Mouse (Mus musculus): ENCODE results near the gene Ccdc83. TPM values are rescaled to one million over a fixed set of nuclear protein-coding genes. Genes with fewer than 3 reads are reported as not detected.
"Not testable (repeated sequence)": the region's sequence is repeated elsewhere in the genome, so short reads cannot be mapped to it uniquely, and the experiment has no call there.

The Ccdc83 gene
- polyA plus RNA-seq, 1 experiment, result not detected

DNA sequence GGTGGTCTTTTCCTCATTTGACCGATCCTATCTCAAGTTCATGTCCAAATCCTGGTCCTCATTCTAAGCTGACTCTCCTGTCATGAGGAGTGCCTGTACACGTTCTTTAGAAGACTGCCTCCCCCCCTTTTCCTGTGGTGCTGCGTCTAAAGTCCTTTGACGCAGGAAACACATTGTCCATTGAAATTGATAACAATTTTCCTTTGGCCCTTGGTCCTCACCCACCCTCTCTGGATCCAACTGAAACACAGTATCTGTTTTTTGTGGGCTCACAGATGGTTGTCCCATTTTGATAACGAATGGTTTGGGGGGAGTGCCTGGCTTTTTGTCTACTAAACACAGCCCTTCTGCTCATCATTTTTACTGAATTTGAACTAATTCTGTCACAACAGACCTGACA, 21.9 kb downstream of the Ccdc83 start:
- no peak overlapping the region for H3K9ac ChIP-seq (ENCODE audit: low read depth, poor library complexity, severe bottlenecking)
- H3K4me3 ChIP-seq (ENCODE audit: low read depth, low read length), result no peak overlapping the region
- no peak overlapping the region for H3K27ac ChIP-seq (ENCODE audit: insufficient read depth, low read length)
- no peaks in the 10 kb centered on the region for H3K4me1 ChIP-seq (ENCODE audit: control insufficient read depth, insufficient read depth, low read length)
- H3K27me3 ChIP-seq (ENCODE audit: control insufficient read depth, insufficient read depth, low read length, poor library complexity, severe bottlenecking), result peaks cover 1% of the 10 kb centered on the region; the same call in 1 of the 2 replicates
- TF ChIP-seq CTCF (IDR thresholded peaks at IDR 0.05; ENCODE audit: low read depth, low read length) (no peak), EP300 (IDR thresholded peaks at IDR 0.05; ENCODE audit: insufficient read depth, low read depth, low read length) (no peak), POLR2A (IDR thresholded peaks at IDR 0.05; ENCODE audit: insufficient read depth, low read length) (no peak)
- H3K9me3 ChIP-seq (replicated peaks; ENCODE audit: control insufficient read depth, insufficient read depth, low read length, poor library complexity, severe bottlenecking), result no peaks in the 10 kb centered on the region
- no peaks in the 10 kb centered on the region for H3K36me3 ChIP-seq (ENCODE audit: control insufficient read depth, insufficient read depth, low read length, poor library complexity, severe bottlenecking)

DNA sequence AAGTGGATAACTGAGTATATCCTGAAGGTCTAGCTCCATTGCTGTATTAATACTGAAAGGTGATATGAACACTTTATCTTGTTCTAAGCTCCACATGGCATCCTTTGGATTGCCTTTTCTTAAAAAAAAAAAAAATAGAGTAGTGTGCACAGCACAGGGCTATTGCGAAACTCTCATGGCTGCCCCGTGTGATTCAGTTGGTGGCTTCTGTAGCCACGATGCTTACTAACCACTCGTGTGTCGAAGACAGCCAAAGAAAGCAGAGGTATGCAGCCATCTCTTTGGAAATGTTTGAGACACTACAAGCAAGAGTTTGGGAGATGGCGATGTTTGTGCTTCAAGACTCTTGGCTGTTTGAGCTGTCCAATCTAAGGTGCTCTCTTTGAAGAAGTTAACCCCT, 22.4 kb downstream of the Ccdc83 start:
- no peak overlapping the region for H3K9ac ChIP-seq (ENCODE audit: low read depth, poor library complexity, severe bottlenecking)
- no peaks in the 10 kb centered on the region for H3K36me3 ChIP-seq (ENCODE audit: control insufficient read depth, insufficient read depth, low read length, poor library complexity, severe bottlenecking)
- no peak overlapping the region for H3K27ac ChIP-seq (ENCODE audit: insufficient read depth, low read length)
- H3K4me1 ChIP-seq (ENCODE audit: control insufficient read depth, insufficient read depth, low read length), result no peaks in the 10 kb centered on the region
- TF ChIP-seq CTCF (IDR thresholded peaks at IDR 0.05; ENCODE audit: low read depth, low read length), result no peak
- no peak for TF ChIP-seq POLR2A (IDR thresholded peaks at IDR 0.05; ENCODE audit: insufficient read depth, low read length)
- no peak for TF ChIP-seq EP300 (IDR thresholded peaks at IDR 0.05; ENCODE audit: insufficient read depth, low read depth, low read length)
- peaks cover 1% of the 10 kb centered on the region; the same call in 1 of the 2 replicates for H3K27me3 ChIP-seq (ENCODE audit: control insufficient read depth, insufficient read depth, low read length, poor library complexity, severe bottlenecking)
- H3K4me3 ChIP-seq (ENCODE audit: low read depth, low read length), result no peak overlapping the region
- no peaks in the 10 kb centered on the region for H3K9me3 ChIP-seq (replicated peaks; ENCODE audit: control insufficient read depth, insufficient read depth, low read length, poor library complexity, severe bottlenecking)

GRCm38 (mm10) chr7:90236289-90236905, 29.2 kb downstream of the Ccdc83 start:
- Histone ChIP-seq H3K4me1 (ENCODE audit: control insufficient read depth, insufficient read depth, low read length) (no peaks in the 10 kb centered on the region), H3K27ac (ENCODE audit: insufficient read depth, low read length) (no peak overlapping the region), H3K27me3 (ENCODE audit: control insufficient read depth, insufficient read depth, low read length, poor library complexity, severe bottlenecking) (peaks cover 1% of the 10 kb centered on the region; the same call in 1 of the 2 replicates), H3K4me3 (ENCODE audit: low read depth, low read length) (no peak overlapping the region), H3K9ac (ENCODE audit: low read depth, poor library complexity, severe bottlenecking) (no peak overlapping the region), H3K36me3 (ENCODE audit: control insufficient read depth, insufficient read depth, low read length, poor library complexity, severe bottlenecking) (no peaks in the 10 kb centered on the region), H3K9me3 (replicated peaks; ENCODE audit: control insufficient read depth, insufficient read depth, low read length, poor library complexity, severe bottlenecking) (no peaks in the 10 kb centered on the region)
- TF ChIP-seq POLR2A (IDR thresholded peaks at IDR 0.05; ENCODE audit: insufficient read depth, low read length), result no peak
- no peak for TF ChIP-seq EP300 (IDR thresholded peaks at IDR 0.05; ENCODE audit: insufficient read depth, low read depth, low read length)

- H3K9me3 ChIP-seq (replicated peaks; ENCODE audit: control insufficient read depth, insufficient read depth, low read length, poor library complexity, severe bottlenecking), result no peaks in the 10 kb centered on the region
- H3K27me3 ChIP-seq (ENCODE audit: control insufficient read depth, insufficient read depth, low read length, poor library complexity, severe bottlenecking), result no peaks in the 10 kb centered on the region
- no peak for TF ChIP-seq CTCF (IDR thresholded peaks at IDR 0.05; ENCODE audit: low read depth, low read length)
- TF ChIP-seq EP300 (IDR thresholded peaks at IDR 0.05; ENCODE audit: insufficient read depth, low read depth, low read length), result no peak
- no peak for TF ChIP-seq POLR2A (IDR thresholded peaks at IDR 0.05; ENCODE audit: insufficient read depth, low read length)
- no peak overlapping the region for H3K27ac ChIP-seq (ENCODE audit: insufficient read depth, low read length)
- no peak overlapping the region for H3K4me3 ChIP-seq (ENCODE audit: low read depth, low read length)
- H3K9ac ChIP-seq (ENCODE audit: low read depth, poor library complexity, severe bottlenecking), result no peak overlapping the region
- no peaks in the 10 kb centered on the region for H3K4me1 ChIP-seq (ENCODE audit: control insufficient read depth, insufficient read depth, low read length)
- H3K36me3 ChIP-seq (ENCODE audit: control insufficient read depth, insufficient read depth, low read length, poor library complexity, severe bottlenecking), result no peaks in the 10 kb centered on the region
Observed at GRCm38 (mm10) chr7:90233921-90234320, 31.7 kb downstream of the Ccdc83 start.

GRCm38 (mm10) chr7:90231431-90231830, 34.1 kb downstream of the Ccdc83 start:
- H3K9me3 ChIP-seq (replicated peaks; ENCODE audit: control insufficient read depth, insufficient read depth, low read length, poor library complexity, severe bottlenecking), result no peaks in the 10 kb centered on the region
- H3K4me3 ChIP-seq (ENCODE audit: low read depth, low read length), result no peak overlapping the region
- H3K9ac ChIP-seq (ENCODE audit: low read depth, poor library complexity, severe bottlenecking), result no peak overlapping the region
- H3K36me3 ChIP-seq (ENCODE audit: control insufficient read depth, insufficient read depth, low read length, poor library complexity, severe bottlenecking), result no peaks in the 10 kb centered on the region
- no peak for TF ChIP-seq EP300 (IDR thresholded peaks at IDR 0.05; ENCODE audit: insufficient read depth, low read depth, low read length)
- TF ChIP-seq CTCF (IDR thresholded peaks at IDR 0.05; ENCODE audit: low read depth, low read length), result no peak
- TF ChIP-seq POLR2A (IDR thresholded peaks at IDR 0.05; ENCODE audit: insufficient read depth, low read length), result no peak
- no peak overlapping the region for H3K27ac ChIP-seq (ENCODE audit: insufficient read depth, low read length)
- no peaks in the 10 kb centered on the region for H3K4me1 ChIP-seq (ENCODE audit: control insufficient read depth, insufficient read depth, low read length)
- H3K27me3 ChIP-seq (ENCODE audit: control insufficient read depth, insufficient read depth, low read length, poor library complexity, severe bottlenecking), result no peaks in the 10 kb centered on the region

- TF ChIP-seq CTCF (IDR thresholded peaks at IDR 0.05; ENCODE audit: low read depth, low read length), result peak; percentile 33
- H3K27ac ChIP-seq (ENCODE audit: insufficient read depth, low read length); H3K36me3 ChIP-seq (ENCODE audit: control insufficient read depth, insufficient read depth, low read length, poor library complexity, severe bottlenecking); H3K4me1 ChIP-seq (ENCODE audit: control insufficient read depth, insufficient read depth, low read length); H3K9ac ChIP-seq (ENCODE audit: low read depth, poor library complexity, severe bottlenecking); H3K9me3 ChIP-seq (replicated peaks; ENCODE audit: control insufficient read depth, insufficient read depth, low read length, poor library complexity, severe bottlenecking); H3K4me3 ChIP-seq (ENCODE audit: low read depth, low read length); H3K27me3 ChIP-seq (ENCODE audit: control insufficient read depth, insufficient read depth, low read length, poor library complexity, severe bottlenecking): not testable (repeated sequence)
Observed at GRCm38 (mm10) chr7:90228884-90229283, 36.7 kb downstream of the Ccdc83 start.

All from ES-Bruce4 (cell line).